Comparison of ENCODE assay signal across 8 mouse cellular contexts in genomic region chr11:107025411-107026321, GRCm38 (mm10). TPM values are rescaled to one million over a fixed set of nuclear protein-coding genes. Genes with fewer than 3 reads are reported as not detected.
DNase-seq lines count a peak whose midpoint lies in the region; ATAC-seq and TF ChIP-seq lines count a peak whose summit lies in the region.

1810010H24Rik (plus strand) TSS chr11:107025681.

- peaks cover 44% of the 10 kb centered on the region for H3K27me3 ChIP-seq in forebrain, embryonic 10.5 days (ENCODE audit: poor library complexity, severe bottlenecking)
- H3K27me3 ChIP-seq in intestine, embryonic 14.5 days (replicated peaks; ENCODE audit: control insufficient read depth, insufficient read depth, low read length), result peaks cover 3% of the 10 kb centered on the region; the same call in 1 of the 2 replicates
- no peaks in the 10 kb centered on the region for H3K27me3 ChIP-seq in lung, embryonic 15.5 days
- H3K27me3 ChIP-seq in small intestine, adult 2 months (ENCODE audit: control insufficient read depth, insufficient read depth, low read length), result peaks cover 6% of the 10 kb centered on the region; the same call in 1 of the 2 replicates

- no peaks in the 10 kb centered on the region for H3K9me3 ChIP-seq in forebrain, embryonic 10.5 days
- H3K9me3 ChIP-seq in intestine, embryonic 14.5 days (ENCODE audit: control insufficient read depth, low read length), result no peaks in the 10 kb centered on the region
- H3K9me3 ChIP-seq in lung, embryonic 15.5 days, result no peaks in the 10 kb centered on the region

- TF ChIP-seq CTCF in small intestine, adult 2 months (IDR thresholded peaks at IDR 0.05; ENCODE audit: extremely low read depth, insufficient read length, insufficient replicate concordance, low read depth, low read length), result no peak

- peak within 1 kb of the TSS; percentile 74 for H3K27ac ChIP-seq in forebrain, embryonic 10.5 days
- H3K27ac ChIP-seq in intestine, embryonic 14.5 days (ENCODE audit: low read depth), result no peak within 1 kb of the TSS
- peak within 1 kb of the TSS; percentile 94 for H3K27ac ChIP-seq in lung, embryonic 15.5 days
- H3K27ac ChIP-seq in small intestine, adult 2 months (ENCODE audit: insufficient read depth, low read depth, low read length), result no peak within 1 kb of the TSS

- WGBS in forebrain, embryonic 10.5 days, result under 1% methylated on average over 45 of the region's 45 CpGs
- under 1% methylated on average over 45 of the region's 45 CpGs for WGBS in intestine, embryonic 14.5 days
- under 1% methylated on average over 45 of the region's 45 CpGs for WGBS in lung, embryonic 15.5 days
- 3% methylated on average over 45 of the region's 45 CpGs for WGBS in small intestine, adult 2 months

- peak within 1 kb of the TSS; percentile 57 for H3K4me2 ChIP-seq in intestine, embryonic 14.5 days (ENCODE audit: low read length)
- peak within 1 kb of the TSS; percentile 94 for H3K4me2 ChIP-seq in lung, embryonic 15.5 days

- peaks cover 58% of the 10 kb centered on the region for H3K4me1 ChIP-seq in forebrain, embryonic 10.5 days
- peaks cover 14% of the 10 kb centered on the region for H3K4me1 ChIP-seq in intestine, embryonic 14.5 days (replicated peaks; ENCODE audit: control insufficient read depth, insufficient read depth, low read length)
- peaks cover 45% of the 10 kb centered on the region for H3K4me1 ChIP-seq in lung, embryonic 15.5 days
- peaks cover 13% of the 10 kb centered on the region for H3K4me1 ChIP-seq in small intestine, adult 2 months (ENCODE audit: control insufficient read depth, insufficient read depth, insufficient read length, low read length)

- peak within 1 kb of the TSS; percentile 75 for H3K4me3 ChIP-seq in forebrain, embryonic 10.5 days
- peak within 1 kb of the TSS; percentile 31 for H3K4me3 ChIP-seq in intestine, embryonic 14.5 days (ENCODE audit: low read depth, low read length)
- peak within 1 kb of the TSS; percentile 62 for H3K4me3 ChIP-seq in lung, embryonic 15.5 days
- H3K4me3 ChIP-seq in small intestine, adult 2 months (ENCODE audit: low read depth, low read length), result peak within 1 kb of the TSS; percentile 60

- DNase-seq in adrenal gland, adult 2 months, result peak; percentile 43
- DNase-seq in adrenal gland, adult 8-10 months, result no peak
- peak; percentile 39 for DNase-seq in adrenal gland, postnatal 10 days
- peak; percentile 47 for DNase-seq in forebrain, embryonic 10.5 days (ENCODE audit: extremely low spot score, low spot score)
- peak; percentile 69 for DNase-seq in intestine, embryonic 14.5 days (ENCODE audit: low spot score)
- no peak for DNase-seq in urinary bladder, postnatal 25 days (ENCODE audit: low spot score)

- no peak for ATAC-seq in intestine, embryonic 14.5 days (replicated peaks; ENCODE audit: low FRiP score, low TSS enrichment, low read depth)
- peak; percentile 30; the same call in 1 of the 2 replicates for ATAC-seq in lung, embryonic 15.5 days (ENCODE audit: borderline replicate concordance, extremely low read depth, low FRiP score, low TSS enrichment)

- no peaks in the 10 kb centered on the region for H3K36me3 ChIP-seq in forebrain, embryonic 10.5 days (replicated peaks)
- H3K36me3 ChIP-seq in intestine, embryonic 14.5 days (ENCODE audit: control insufficient read depth, insufficient read depth, low read length), result no peaks in the 10 kb centered on the region
- H3K36me3 ChIP-seq in lung, embryonic 15.5 days, result no peaks in the 10 kb centered on the region
- H3K36me3 ChIP-seq in small intestine, adult 2 months (ENCODE audit: control insufficient read depth, insufficient read depth, low read length), result no peaks in the 10 kb centered on the region

- H3K9ac ChIP-seq in intestine, embryonic 14.5 days (ENCODE audit: low read length), result peak within 1 kb of the TSS; percentile 45
- H3K9ac ChIP-seq in lung, embryonic 15.5 days, result peak within 1 kb of the TSS; percentile 58

- no peak for TF ChIP-seq POLR2A in small intestine, adult 2 months (IDR thresholded peaks at IDR 0.05; ENCODE audit: low read depth, low read length)

RNA-seq across cellular contexts. Expression of gene 1810010H24Rik, which starts in this region (rescaled TPM):
- total RNA-seq in adrenal gland, adult 2 months (2021), result 1 to 10 TPM; 2.7 to 3.1 TPM
- 2.0 and 4.8 TPM in 2 replicates for polyA plus RNA-seq in adrenal gland, adult 2 months (2012; rRNA removed)
- total RNA-seq in adrenal gland, adult 8-10 months (2022), result 1 to 10 TPM; 2.2 to 3.7 (median 3.0) TPM
- 1 to 10 TPM; 1.8 to 2.9 TPM for total RNA-seq in adrenal gland, postnatal 10 days (2021)
- 1.4 and 1.7 TPM in 2 replicates for polyA plus RNA-seq in forebrain, embryonic 10.5 days (2016; fragmentation: Nextera tagmentation; extraction: Ambion mirVana)
- polyA plus RNA-seq in intestine, embryonic 14.5 days (2014; fragmentation: Nextera tagmentation; extraction: Ambion mirVana), result 1.8 and 2.9 TPM in 2 replicates
- 8.8 and 10.0 TPM in 2 replicates for polyA plus RNA-seq in lung, embryonic 15.5 days (2015; fragmentation: Nextera tagmentation; extraction: Ambion mirVana)
- 1.3 and 2.7 TPM in 2 replicates for polyA plus RNA-seq in small intestine, adult 2 months (2012; rRNA removed)

Comparison
In these comparisons a context has a peak if more than half of its experiments do, and no peak if none do; other contexts are left out.
1. DNase-seq: peak in adrenal gland, adult 2 months (single experiment), adrenal gland, postnatal 10 days (single experiment), forebrain, embryonic 10.5 days (single experiment) and intestine, embryonic 14.5 days (single experiment); none in adrenal gland, adult 8-10 months (single experiment) and urinary bladder, postnatal 25 days (single experiment).
2. H3K27ac ChIP-seq: peak in forebrain, embryonic 10.5 days (single experiment) and lung, embryonic 15.5 days (single experiment); none in intestine, embryonic 14.5 days (single experiment) and small intestine, adult 2 months (single experiment).
3. Peak in every context shown above with its lines, with median percentiles within 50 percentile points of each other: H3K4me3 ChIP-seq.